Mouse (Mus musculus): ENCODE results near the gene Strc. TPM values are rescaled to one million over a fixed set of nuclear protein-coding genes. Genes with fewer than 3 reads are reported as not detected.
"Not testable (repeated sequence)": the region's sequence is repeated elsewhere in the genome, so short reads cannot be mapped to it uniquely, and the experiment has no call there.

The Strc gene
- not detected for total RNA-seq (2021)

- intact Hi-C loops (cut with DNase I); DNase-seq (ENCODE audit: extremely low spot score in 1 of 2, low spot score in 2 of 2): not testable (repeated sequence)
Measured at GRCm38 (mm10) chr2:121386961-121387575, at the start of gene Strc. Gene Strc, minus strand, starts transcription at chr2:121387168.

GRCm38 (mm10) chr2:121434854-121435253, 47.9 kb upstream of the Strc start:
- intact Hi-C loops (cut with DNase I) = no loop called here
- DNase-seq (ENCODE audit: extremely low spot score in 1 of 2, low spot score in 2 of 2) = no peak

- no peak for DNase-seq (ENCODE audit: extremely low spot score in 1 of 2, low spot score in 2 of 2)
Measured at GRCm38 (mm10) chr2:121425890-121426289, 38.9 kb upstream of the Strc start.

GRCm38 (mm10) chr2:121423166-121423565, 36.2 kb upstream of the Strc start:
- no peak for DNase-seq (ENCODE audit: extremely low spot score in 1 of 2, low spot score in 2 of 2)
- intact Hi-C loops (cut with DNase I) = no loop called here

More at GRCm38 (mm10) chr2:121425890-121426289, 38.9 kb upstream of the Strc start:
- intact Hi-C loops (cut with DNase I) = no loop called here

GRCm38 (mm10) chr2:121418476-121418875, 31.5 kb upstream of the Strc start:
- no peak for DNase-seq (ENCODE audit: extremely low spot score in 1 of 2, low spot score in 2 of 2)

GRCm38 (mm10) chr2:121416356-121416755, 29.4 kb upstream of the Strc start:
- DNase-seq (ENCODE audit: extremely low spot score in 1 of 2, low spot score in 2 of 2) = no peak
- intact Hi-C loops (cut with DNase I) = no loop called here

More at GRCm38 (mm10) chr2:121418476-121418875, 31.5 kb upstream of the Strc start:
- intact Hi-C loops (cut with DNase I) = no loop called here

- no peak for DNase-seq (ENCODE audit: extremely low spot score in 1 of 2, low spot score in 2 of 2)
- intact Hi-C loops (cut with DNase I) = no loop called here
Measured at GRCm38 (mm10) chr2:121415591-121415990, 28.6 kb upstream of the Strc start.

GRCm38 (mm10) chr2:121415103-121415502, 28.1 kb upstream of the Strc start:
- no peak for DNase-seq (ENCODE audit: extremely low spot score in 1 of 2, low spot score in 2 of 2)
- intact Hi-C loops (cut with DNase I) = no loop called here

- intact Hi-C loops (cut with DNase I) = no loop called here
Measured at GRCm38 (mm10) chr2:121414139-121414685, 27.2 kb upstream of the Strc start.

GRCm38 (mm10) chr2:121413387-121414042, 26.5 kb upstream of the Strc start, which contains the start of the genes Pdia3 and Catsper2:
Gene Pdia3, plus strand, starts transcription at chr2:121413775.
Gene Catsper2, minus strand, starts transcription at chr2:121413792.
- intact Hi-C loops (cut with DNase I) = no loop called here
- DNase-seq (ENCODE audit: extremely low spot score in 1 of 2, low spot score in 2 of 2) = peak; percentile 93 to 99

More at GRCm38 (mm10) chr2:121414139-121414685, 27.2 kb upstream of the Strc start:
- no peak for DNase-seq (ENCODE audit: extremely low spot score in 1 of 2, low spot score in 2 of 2)

- intact Hi-C loops (cut with DNase I) = no loop called here
- no peak for DNase-seq (ENCODE audit: extremely low spot score in 1 of 2, low spot score in 2 of 2)
Measured at GRCm38 (mm10) chr2:121412843-121413386, 25.9 kb upstream of the Strc start.

- intact Hi-C loops (cut with DNase I) = no loop called here
- peak in 1 of 2 experiments; percentile 22 for DNase-seq (ENCODE audit: extremely low spot score in 1 of 2, low spot score in 2 of 2)
Measured at GRCm38 (mm10) chr2:121408160-121408559, 21.2 kb upstream of the Strc start.

GRCm38 (mm10) chr2:121403296-121403695, 16.3 kb upstream of the Strc start:
- DNase-seq (ENCODE audit: extremely low spot score in 1 of 2, low spot score in 2 of 2) = no peak
- intact Hi-C loops (cut with DNase I) = no loop called here

- peak; percentile 66 to 83 for DNase-seq (ENCODE audit: extremely low spot score in 1 of 2, low spot score in 2 of 2)
- intact Hi-C loops (cut with DNase I) = loop anchor here (5.0 kb wide), 1 partner anchor 39 kb away; the partner anchor contains the start of genes Ckmt1 and Ppip5k1
Measured at GRCm38 (mm10) chr2:121396624-121397023, 9.7 kb upstream of the Strc start.

GRCm38 (mm10) chr2:121374766-121375165, 12.2 kb downstream of the Strc start:
- intact Hi-C loops (cut with DNase I) = no loop called here
- no peak for DNase-seq (ENCODE audit: extremely low spot score in 1 of 2, low spot score in 2 of 2)

GRCm38 (mm10) chr2:121372266-121372665, 14.7 kb downstream of the Strc start:
- intact Hi-C loops (cut with DNase I) = no loop called here

GRCm38 (mm10) chr2:121370921-121371320, 16.0 kb downstream of the Strc start:
- DNase-seq (ENCODE audit: extremely low spot score in 1 of 2, low spot score in 2 of 2) = no peak
- intact Hi-C loops (cut with DNase I) = no loop called here

More at GRCm38 (mm10) chr2:121372266-121372665, 14.7 kb downstream of the Strc start:
- DNase-seq (ENCODE audit: extremely low spot score in 1 of 2, low spot score in 2 of 2) = no peak

GRCm38 (mm10) chr2:121368831-121369230, 18.1 kb downstream of the Strc start:
- intact Hi-C loops (cut with DNase I) = no loop called here
- no peak for DNase-seq (ENCODE audit: extremely low spot score in 1 of 2, low spot score in 2 of 2)

- intact Hi-C loops (cut with DNase I) = no loop called here
Measured at GRCm38 (mm10) chr2:121363656-121364055, 23.3 kb downstream of the Strc start.

More at GRCm38 (mm10) chr2:121363656-121364055, 23.3 kb downstream of the Strc start:
- DNase-seq (ENCODE audit: extremely low spot score in 1 of 2, low spot score in 2 of 2) = no peak
